Mouse (Mus musculus): ENCODE measurements around the gene Hist2h3b. TPM values are rescaled to one million over a fixed set of nuclear protein-coding genes. Genes with fewer than 3 reads are reported as not detected.

The Hist2h3b gene
- polyA plus RNA-seq, 3 experiments from 2014 or later: 4.8 to 44.5 (median 9.0) TPM

- peak; percentile 62 for ATAC-seq
Measured at GRCm38 (mm10) chr3:96238954-96239793, 29.3 kb upstream of the Hist2h3b start, which contains the start of gene Hist2h3c2. Hist2h3c2 (minus strand) TSS chr3:96239127.

DNA sequence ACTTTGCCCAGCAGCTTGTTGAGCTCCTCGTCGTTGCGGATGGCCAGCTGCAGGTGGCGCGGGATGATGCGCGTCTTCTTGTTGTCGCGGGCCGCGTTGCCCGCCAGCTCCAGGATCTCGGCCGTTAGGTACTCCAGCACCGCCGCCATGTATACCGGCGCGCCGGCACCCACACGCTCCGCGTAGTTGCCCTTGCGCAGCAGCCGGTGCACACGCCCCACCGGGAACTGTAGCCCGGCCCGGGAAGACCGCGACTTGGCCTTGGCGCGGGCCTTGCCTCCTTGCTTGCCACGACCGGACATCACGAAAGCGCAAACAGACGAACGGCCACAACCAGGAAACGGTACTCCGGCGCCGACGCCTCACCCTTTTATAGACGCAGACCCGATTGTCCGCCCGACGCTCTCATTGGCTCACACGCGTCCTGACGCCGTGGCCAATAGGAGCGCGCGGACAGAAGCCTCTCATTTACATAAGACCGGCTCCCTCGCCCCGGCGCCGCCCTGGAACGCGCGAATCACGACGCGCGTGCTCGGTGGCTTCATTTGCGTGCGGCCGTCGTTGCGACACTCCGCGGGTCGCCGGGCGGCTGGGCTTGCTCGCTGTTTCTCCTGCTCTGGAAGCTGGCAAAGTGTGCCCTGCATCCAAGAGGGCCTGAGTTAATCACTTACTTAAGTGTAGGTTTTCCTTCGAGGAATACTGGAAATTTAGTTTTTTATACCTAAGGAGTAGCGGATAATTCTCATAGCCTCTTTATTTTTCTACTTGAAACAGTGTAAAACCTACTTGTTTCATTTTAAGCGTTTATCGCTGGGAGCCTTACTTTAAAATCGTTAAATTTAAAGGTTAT, 28.3 kb upstream of the Hist2h3b start, which contains the start of gene Hist2h2aa2:
Gene Hist2h2aa2, minus strand, starts transcription at position 328 of the 850 bp plus-strand sequence.
- ATAC-seq: peak; percentile 79

- no peak for ATAC-seq
Measured at GRCm38 (mm10) chr3:96240799-96241197, 27.7 kb upstream of the Hist2h3b start.

DNA sequence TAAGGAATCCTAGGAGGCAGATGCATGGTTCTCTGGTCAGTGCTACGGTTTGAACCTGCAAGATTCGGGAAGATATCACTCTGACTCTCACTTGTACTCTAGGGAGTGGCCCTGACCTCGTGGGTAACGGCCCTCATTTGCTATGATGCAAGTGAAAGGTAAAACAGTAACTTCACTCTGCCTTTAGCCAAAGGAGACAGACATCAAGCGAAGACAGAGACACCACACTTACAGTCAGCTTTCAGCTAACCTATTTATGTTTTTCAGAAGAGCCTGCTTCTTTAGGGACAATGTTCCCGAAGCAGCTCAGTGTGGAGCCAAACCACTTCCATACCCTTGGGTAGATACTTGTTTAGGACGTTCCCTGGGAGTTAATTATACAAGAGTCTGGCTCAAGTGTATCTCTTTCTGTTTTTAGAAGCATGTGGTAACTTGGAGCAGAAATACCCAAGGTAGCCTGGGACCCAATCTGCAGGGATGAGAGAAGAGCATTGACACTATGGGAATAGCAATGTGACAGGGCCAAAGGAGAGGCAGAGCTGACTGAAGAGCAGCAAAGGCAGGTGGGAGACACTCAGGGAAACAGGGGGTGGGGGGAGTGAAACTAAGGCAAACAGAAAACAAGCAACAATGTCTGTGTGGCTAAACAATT, 24.4 kb upstream of the Hist2h3b start:
- ATAC-seq: no peak

DNA sequence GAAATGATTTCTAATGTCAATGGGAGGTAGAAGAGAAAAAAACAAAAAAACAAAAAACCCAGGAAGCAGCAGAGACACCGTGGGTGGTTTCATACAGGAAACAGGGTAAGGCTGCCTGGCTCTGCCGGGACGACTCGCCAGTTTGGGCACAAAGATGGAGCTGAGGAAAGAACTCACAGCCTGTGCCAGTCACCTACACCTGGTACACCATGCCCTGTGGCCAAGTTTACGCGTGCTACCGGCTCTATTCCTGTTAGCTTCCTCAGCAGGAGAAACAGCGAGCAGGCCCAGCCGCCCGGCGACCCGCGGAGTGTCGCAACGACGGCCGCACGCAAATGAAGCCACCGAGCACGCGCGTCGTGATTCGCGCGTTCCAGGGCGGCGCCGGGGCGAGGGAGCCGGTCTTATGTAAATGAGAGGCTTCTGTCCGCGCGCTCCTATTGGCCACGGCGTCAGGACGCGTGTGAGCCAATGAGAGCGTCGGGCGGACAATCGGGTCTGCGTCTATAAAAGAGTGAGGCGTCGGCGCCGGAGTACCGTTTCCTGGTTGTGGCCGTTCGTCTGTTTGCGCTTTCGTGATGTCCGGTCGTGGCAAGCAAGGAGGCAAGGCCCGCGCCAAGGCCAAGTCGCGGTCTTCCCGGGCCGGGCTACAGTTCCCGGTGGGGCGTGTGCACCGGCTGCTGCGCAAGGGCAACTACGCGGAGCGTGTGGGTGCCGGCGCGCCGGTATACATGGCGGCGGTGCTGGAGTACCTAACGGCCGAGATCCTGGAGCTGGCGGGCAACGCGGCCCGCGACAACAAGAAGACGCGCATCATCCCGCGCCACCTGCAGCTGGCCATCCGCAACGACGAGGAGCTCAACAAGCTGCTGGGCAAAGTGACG, 23.2 kb upstream of the Hist2h3b start, which contains the start of gene Hist2h2aa1:
Gene Hist2h2aa1, plus strand, starts transcription at position 495 of the 884 bp plus-strand sequence.
- peak; percentile 75 for ATAC-seq

DNA sequence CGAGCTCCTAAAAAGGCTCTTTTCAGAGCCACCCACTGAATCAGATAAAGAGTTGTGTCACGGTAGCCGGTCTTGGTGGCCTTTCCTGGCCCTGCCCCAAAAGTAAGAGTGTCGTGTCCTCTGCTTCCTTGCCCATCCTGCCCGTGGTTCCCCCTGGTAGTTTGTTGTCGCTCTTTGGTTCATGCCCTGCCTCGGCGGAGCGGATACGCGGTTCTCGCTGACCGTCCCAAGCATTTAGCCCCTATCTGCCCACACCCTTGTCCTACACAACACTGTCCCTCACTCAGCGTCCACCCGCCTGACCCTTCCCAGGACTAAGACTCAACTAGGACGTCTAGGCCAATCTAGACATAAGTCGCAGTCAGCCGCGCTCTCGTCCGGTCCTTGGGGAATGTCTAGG, 22.4 kb upstream of the Hist2h3b start:
- peak; percentile 47 for ATAC-seq

DNA sequence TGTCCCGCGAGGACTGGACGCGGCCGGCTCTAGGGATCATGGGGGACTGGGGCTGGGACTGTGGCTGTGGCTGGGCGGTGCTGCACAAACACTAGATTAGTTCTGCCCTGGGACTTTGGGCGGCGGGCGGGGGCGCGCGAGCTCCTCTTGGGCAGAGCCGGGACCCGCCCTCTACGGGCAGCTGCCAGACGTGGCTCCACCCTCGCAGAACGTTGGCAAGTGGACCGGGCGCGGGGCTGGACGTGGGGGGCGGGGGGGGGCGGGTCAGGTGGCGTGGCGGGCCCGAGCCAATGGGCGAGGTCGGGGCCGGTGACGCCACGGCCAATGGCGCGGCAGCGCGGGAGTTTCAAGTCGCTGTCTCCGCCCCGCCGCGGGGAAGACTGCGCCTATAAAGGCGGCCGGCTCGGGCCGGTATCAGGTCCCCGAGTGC, 22.0 kb upstream of the Hist2h3b start, which contains the start of gene Hist2h3c1:
Gene Hist2h3c1, plus strand, starts transcription at position 259 of the 430 bp plus-strand sequence.
- peak; percentile 53 for ATAC-seq

- no peak for ATAC-seq
Measured at GRCm38 (mm10) chr3:96247356-96248140, 20.9 kb upstream of the Hist2h3b start.

DNA sequence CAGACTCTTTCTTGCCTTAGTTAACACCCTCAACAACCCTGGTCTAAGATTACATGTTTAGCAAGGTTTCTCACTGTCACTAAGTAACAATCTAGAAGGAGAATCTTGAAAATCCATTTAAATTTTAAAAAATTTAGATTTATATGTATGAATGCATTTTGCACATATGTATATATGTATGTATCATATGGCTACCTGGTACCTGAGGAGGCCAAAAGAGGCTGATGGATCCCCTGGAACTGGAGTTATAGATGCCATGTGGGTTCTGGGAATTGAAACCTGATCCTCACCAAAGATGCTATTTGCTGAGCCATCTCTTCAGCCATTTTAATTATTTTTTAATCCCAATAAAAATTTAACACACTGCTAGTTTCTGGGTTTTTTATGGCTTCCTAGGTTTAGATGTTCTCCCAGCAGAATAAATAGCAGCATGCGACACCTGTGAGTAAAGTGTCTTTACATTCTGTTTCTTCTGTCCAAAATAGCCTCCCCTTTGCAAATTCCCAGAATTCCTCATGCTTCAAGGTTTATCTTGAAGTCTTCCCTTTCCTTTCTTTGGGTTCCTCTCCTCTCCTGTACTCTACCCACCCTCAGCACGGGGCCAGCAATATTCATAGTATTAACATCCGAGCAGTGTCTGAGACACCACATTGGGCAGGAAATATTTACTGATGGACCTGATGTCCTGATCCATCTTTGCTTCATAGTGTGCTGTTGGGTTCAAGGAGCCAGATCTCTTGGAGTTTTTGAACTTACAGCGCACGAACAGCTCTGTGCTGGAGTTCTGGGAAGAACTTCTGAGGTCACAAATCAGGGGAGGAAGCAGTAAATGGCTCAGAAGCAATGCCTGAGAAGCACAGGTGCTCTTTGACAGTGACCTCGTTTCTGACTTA, 20.1 kb upstream of the Hist2h3b start:
- no peak for ATAC-seq

GRCm38 (mm10) chr3:96249034-96249345, 19.5 kb upstream of the Hist2h3b start:
- no peak for ATAC-seq

GRCm38 (mm10) chr3:96250890-96251289, 17.6 kb upstream of the Hist2h3b start:
- no peak for ATAC-seq

- ATAC-seq: no peak
Measured at GRCm38 (mm10) chr3:96251787-96252186, 16.7 kb upstream of the Hist2h3b start.

GRCm38 (mm10) chr3:96254683-96255355, 13.6 kb upstream of the Hist2h3b start:
- no peak for ATAC-seq

DNA sequence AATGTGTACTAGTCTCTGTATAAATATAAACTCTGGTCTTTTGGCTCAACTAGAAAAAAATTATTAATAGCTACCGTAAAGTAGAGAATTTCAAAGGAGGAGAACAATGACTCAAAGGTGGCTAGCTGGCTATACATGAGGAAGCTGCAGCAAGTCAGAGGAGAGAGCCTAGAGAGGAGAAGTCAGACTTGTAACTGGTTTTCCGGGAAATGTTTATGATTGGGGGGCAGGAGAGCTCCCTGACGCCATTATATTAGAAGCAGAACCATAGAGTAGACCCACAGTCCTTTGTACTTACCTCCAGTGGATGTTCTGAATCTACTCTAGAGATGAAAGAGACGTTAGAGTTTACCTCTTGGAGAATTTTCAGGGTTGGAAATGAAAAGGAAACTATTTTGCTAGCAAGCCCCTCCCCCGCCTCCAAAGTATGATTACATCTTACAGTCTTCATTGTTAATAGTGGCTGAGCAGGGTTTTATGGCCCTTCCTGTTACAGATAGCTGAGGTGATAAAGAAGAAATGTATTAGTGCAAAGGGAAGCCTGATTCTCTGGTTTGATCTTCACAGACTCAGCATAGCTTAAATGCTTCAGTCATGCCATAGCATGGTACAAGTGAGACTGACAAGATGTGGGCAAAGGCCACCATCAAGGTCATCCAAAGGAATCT, 12.4 kb upstream of the Hist2h3b start:
- peak; percentile 28 for ATAC-seq

DNA sequence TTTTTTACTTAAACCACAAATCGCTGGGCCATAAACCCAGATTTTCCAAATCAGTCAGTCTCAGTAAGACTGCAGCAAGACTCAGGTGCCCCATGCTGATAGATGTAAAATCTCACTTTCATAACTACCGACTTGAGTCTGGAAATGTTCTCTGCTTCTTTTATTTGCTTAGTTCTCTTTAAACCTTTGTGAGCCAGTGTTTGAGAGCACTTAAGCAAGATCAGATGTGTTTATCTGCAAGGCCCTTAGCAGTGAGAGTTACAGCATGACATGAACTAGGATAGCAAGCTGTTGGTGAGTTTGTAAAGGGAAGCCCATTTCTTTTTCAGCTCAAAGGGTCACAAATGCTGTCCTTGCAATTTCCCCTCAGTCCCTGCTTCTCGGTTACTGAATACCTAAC, 11.3 kb upstream of the Hist2h3b start:
- no peak for ATAC-seq

GRCm38 (mm10) chr3:96260220-96260619, 8.2 kb upstream of the Hist2h3b start:
- ATAC-seq: no peak

GRCm38 (mm10) chr3:96261623-96262022, 6.8 kb upstream of the Hist2h3b start:
- ATAC-seq: no peak

- ATAC-seq: peak; percentile 66
Measured at GRCm38 (mm10) chr3:96262216-96262875, 6.1 kb upstream of the Hist2h3b start.
